ENCODE assay signal across 18 mouse cellular contexts in genomic region chr5:117510864-117511263, GRCm38 (mm10).
DNase-seq lines count a peak whose midpoint lies in the region; ATAC-seq and TF ChIP-seq lines count a peak whose summit lies in the region.
"Had no signal": no experiment of that assay in that cellular context is flagged by ENCODE, and none has a peak within 500 bp of the region (broad histone marks: within the 10 kb centered on the region; RNA-seq: fewer than 3 reads in every experiment).

No protein-coding gene starts in this region.

- no peak for TF ChIP-seq CTCF in spleen, adult 2 months (IDR thresholded peaks at IDR 0.05; ENCODE audit: extremely low read depth, insufficient read depth, insufficient read length, insufficient replicate concordance)

- 0 out of 2 replicates have a peak, but pooled peaks cover 11% of the 10 kb centered on the region for H3K4me1 ChIP-seq in heart, embryonic 12.5 days (replicated peaks)
- H3K4me1 ChIP-seq in heart, embryonic 11.5 days (ENCODE audit: control insufficient read depth, insufficient read depth, low read length) = no peaks in the 10 kb centered on the region
- H3K4me1 ChIP-seq in spleen, adult 2 months (ENCODE audit: control insufficient read depth, insufficient read depth, insufficient read length) = peaks cover 11% of the 10 kb centered on the region; the same call in 1 of the 2 replicates
- H3K4me1 ChIP-seq: midbrain, embryonic 12.5 days had no signal

- WGBS in heart, embryonic 12.5 days = 54% methylated on average over 10 of the region's 10 CpGs
- WGBS in heart, embryonic 11.5 days (ENCODE audit: insufficient replicate concordance) = 62% methylated on average over 10 of the region's 10 CpGs
- 12% methylated on average over 10 of the region's 10 CpGs for WGBS in spleen, adult 2 months

- H3K27ac ChIP-seq in heart, embryonic 12.5 days (ENCODE audit: poor library complexity, severe bottlenecking) = no peak overlapping the region
- H3K27ac ChIP-seq in heart, embryonic 11.5 days (ENCODE audit: low read depth, low read length) = no peak overlapping the region
- no peak overlapping the region for H3K27ac ChIP-seq in spleen, adult 2 months (ENCODE audit: insufficient read depth, low read length)
- H3K27ac ChIP-seq: embryonic facial prominence, embryonic 15.5 days; midbrain, embryonic 12.5 days; neural tube, embryonic 15.5 days had no signal

- peaks cover 9% of the 10 kb centered on the region; the same call in 1 of the 2 replicates for H3K27me3 ChIP-seq in heart, embryonic 12.5 days (replicated peaks)
- H3K27me3 ChIP-seq in heart, embryonic 11.5 days (ENCODE audit: control insufficient read depth, insufficient read depth, low read length) = 0 out of 2 replicates have a peak, but pooled peaks cover 2% of the 10 kb centered on the region
- H3K27me3 ChIP-seq in spleen, adult 2 months (ENCODE audit: control insufficient read depth, insufficient read depth, low read length) = no peaks in the 10 kb centered on the region
- H3K27me3 ChIP-seq: midbrain, embryonic 12.5 days; neural tube, embryonic 15.5 days had no signal

- no peak for DNase-seq in spleen, adult 2 months (ENCODE audit: low read depth in 1 of 2, low spot score in 2 of 2)
- no peak for DNase-seq in spleen, postnatal 10 days (ENCODE audit: low spot score in 2 of 2)
- DNase-seq in thymus, adult 18-20 months = peak; percentile 40 to 51
- DNase-seq in cerebellum, postnatal 25 days = no peak
- no peak for DNase-seq in layer of hippocampus, postnatal 25 days (ENCODE audit: extremely low spot score in 1 of 2, low spot score in 1 of 2)
- no peak for DNase-seq in heart, adult 9 months (ENCODE audit: low spot score in 2 of 2)
- DNase-seq: adrenal gland, postnatal 25 days; cerebellum, adult 2 months; embryo, embryonic 11 days; gastrocnemius, postnatal 10 days; heart, postnatal 4 days; kidney, adult 9 months; lung, adult 18-20 months had no signal

- no peak overlapping the region for H3K4me3 ChIP-seq in heart, embryonic 12.5 days
- H3K4me3 ChIP-seq in heart, embryonic 11.5 days (ENCODE audit: low read depth, low read length) = no peak overlapping the region
- H3K4me3 ChIP-seq in spleen, adult 2 months (ENCODE audit: extremely low read depth, insufficient read depth, insufficient read length) = peak overlapping the region; percentile 1; the same call in 1 of the 2 replicates
- H3K4me3 ChIP-seq: midbrain, embryonic 12.5 days; neural tube, embryonic 15.5 days had no signal

- peak; percentile 51; the same call in 1 of the 2 replicates for ATAC-seq in heart, embryonic 12.5 days (ENCODE audit: insufficient number of reproducible peaks, low FRiP score)
- ATAC-seq in heart, embryonic 11.5 days (replicated peaks; ENCODE audit: insufficient number of reproducible peaks, low FRiP score, low TSS enrichment) = no peak

- no peaks in the 10 kb centered on the region for H3K36me3 ChIP-seq in heart, embryonic 12.5 days
- H3K36me3 ChIP-seq in heart, embryonic 11.5 days (ENCODE audit: control insufficient read depth, insufficient read depth, low read length) = no peaks in the 10 kb centered on the region
- no peaks in the 10 kb centered on the region for H3K36me3 ChIP-seq in spleen, adult 2 months (ENCODE audit: control insufficient read depth, insufficient read depth, low read length)
- H3K36me3 ChIP-seq: embryonic facial prominence, embryonic 15.5 days; midbrain, embryonic 12.5 days; neural tube, embryonic 15.5 days had no signal

- no peak overlapping the region for H3K4me2 ChIP-seq in heart, embryonic 12.5 days
- H3K4me2 ChIP-seq in heart, embryonic 11.5 days = no peak overlapping the region
- H3K4me2 ChIP-seq: midbrain, embryonic 12.5 days; neural tube, embryonic 15.5 days had no signal

- TF ChIP-seq POLR2A in spleen, adult 2 months (IDR thresholded peaks at IDR 0.05; ENCODE audit: low read depth, low read length) = no peak

- H3K9ac ChIP-seq in heart, embryonic 12.5 days = no peak overlapping the region; the same call in 1 of the 2 replicates
- H3K9ac ChIP-seq in heart, embryonic 11.5 days (ENCODE audit: low read depth, low read length) = no peak overlapping the region
- H3K9ac ChIP-seq: embryonic facial prominence, embryonic 15.5 days; midbrain, embryonic 12.5 days; neural tube, embryonic 15.5 days had no signal

- H3K9me3 ChIP-seq in heart, embryonic 12.5 days (replicated peaks) = no peaks in the 10 kb centered on the region
- no peaks in the 10 kb centered on the region for H3K9me3 ChIP-seq in heart, embryonic 11.5 days (replicated peaks; ENCODE audit: control insufficient read depth, low read length)
- H3K9me3 ChIP-seq: embryonic facial prominence, embryonic 15.5 days; midbrain, embryonic 12.5 days; neural tube, embryonic 15.5 days had no signal

Comparison
In these comparisons a context has a peak if more than half of its experiments do, and no peak if none do; other contexts are left out.
1. DNase-seq: peak in thymus, adult 18-20 months (2 of 2); none in spleen, adult 2 months (0 of 2), spleen, postnatal 10 days (0 of 2), cerebellum, postnatal 25 days (0 of 2), layer of hippocampus, postnatal 25 days (0 of 2) and heart, adult 9 months (0 of 2).